ENCODE assay signal across 17 mouse cellular contexts in the genomic region with DNA sequence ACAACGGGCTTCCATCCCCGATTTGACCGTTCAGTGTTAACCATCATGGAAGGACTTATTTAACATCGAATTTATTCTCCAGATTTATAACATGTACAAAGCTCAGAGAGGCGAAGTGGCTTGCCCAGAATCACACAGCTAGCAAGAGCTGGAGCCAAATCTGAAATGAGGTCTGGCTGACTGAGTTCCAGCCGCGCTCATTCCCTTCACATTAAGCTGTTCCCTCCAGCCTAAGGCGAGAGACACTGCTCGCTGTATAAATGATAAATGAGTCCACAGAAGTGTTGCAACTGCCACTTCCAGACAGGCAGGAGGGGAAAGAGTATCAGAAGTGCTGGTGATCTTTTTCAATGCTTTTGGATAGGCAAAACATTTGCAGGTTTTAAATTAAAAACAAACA.
A peak's percentile ranks its signal among the peaks of the same experiment; 100 is the strongest.
DNase-seq lines count a peak whose midpoint lies in the region; ATAC-seq and TF ChIP-seq lines count a peak whose summit lies in the region.
"Had no signal": no experiment of that assay in that cellular context is flagged by ENCODE, and none has a peak within 500 bp of the region (broad histone marks: within the 10 kb centered on the region; RNA-seq: fewer than 3 reads in every experiment).

No protein-coding gene starts in this region.

- no peaks in the 10 kb centered on the region for H3K9me3 ChIP-seq in kidney, embryonic 14.5 days (ENCODE audit: control insufficient read depth, low read length)
- H3K9me3 ChIP-seq in limb, embryonic 14.5 days (ENCODE audit: control insufficient read depth, low read length): no peaks in the 10 kb centered on the region
- H3K9me3 ChIP-seq: forebrain, embryonic 15.5 days; intestine, embryonic 15.5 days; lung, embryonic 15.5 days had no signal

- H3K9ac ChIP-seq in kidney, embryonic 14.5 days (ENCODE audit: low read depth, low read length): no peak overlapping the region
- H3K9ac ChIP-seq in limb, embryonic 14.5 days (ENCODE audit: low read depth, low read length, severe bottlenecking): no peak overlapping the region
- H3K9ac ChIP-seq: forebrain, embryonic 15.5 days; intestine, embryonic 15.5 days; lung, embryonic 15.5 days had no signal

- no peaks in the 10 kb centered on the region for H3K27me3 ChIP-seq in kidney, embryonic 14.5 days (ENCODE audit: control insufficient read depth, insufficient read depth, low read length)
- no peaks in the 10 kb centered on the region for H3K27me3 ChIP-seq in limb, embryonic 14.5 days (ENCODE audit: control insufficient read depth, insufficient read depth, low read length)
- H3K27me3 ChIP-seq: forebrain, embryonic 15.5 days; intestine, embryonic 15.5 days; lung, embryonic 15.5 days had no signal

- no peak overlapping the region for H3K4me3 ChIP-seq in kidney, embryonic 14.5 days (ENCODE audit: low read length)
- H3K4me3 ChIP-seq in limb, embryonic 14.5 days (replicated peaks; ENCODE audit: low read length): no peak overlapping the region
- H3K4me3 ChIP-seq: forebrain, embryonic 15.5 days; intestine, embryonic 15.5 days; lung, embryonic 15.5 days had no signal

- no peak overlapping the region for H3K27ac ChIP-seq in kidney, embryonic 14.5 days (ENCODE audit: low read depth, low read length)
- no peak overlapping the region for H3K27ac ChIP-seq in limb, embryonic 14.5 days (replicated peaks; ENCODE audit: low read depth, low read length)
- H3K27ac ChIP-seq: forebrain, embryonic 15.5 days; intestine, embryonic 15.5 days; kidney, postnatal 0 days; lung, embryonic 15.5 days had no signal

- H3K36me3 ChIP-seq in kidney, embryonic 14.5 days (ENCODE audit: control insufficient read depth, insufficient read depth, low read length): no peaks in the 10 kb centered on the region
- no peaks in the 10 kb centered on the region for H3K36me3 ChIP-seq in limb, embryonic 14.5 days (ENCODE audit: control insufficient read depth, insufficient read depth, low read length)
- H3K36me3 ChIP-seq: forebrain, embryonic 15.5 days; intestine, embryonic 15.5 days; lung, embryonic 15.5 days had no signal

- TF ChIP-seq POLR2A in limb, embryonic 14.5 days (IDR thresholded peaks at IDR 0.05; ENCODE audit: borderline replicate concordance, extremely low read depth, insufficient read depth, insufficient read length): no peak

- ATAC-seq in kidney, embryonic 14.5 days (ENCODE audit: low FRiP score, low TSS enrichment): no peak
- no peak for ATAC-seq in limb, embryonic 14.5 days (ENCODE audit: low FRiP score, low read depth)
- ATAC-seq in megakaryocyte progenitor cell, adult 5-6 weeks (replicated peaks; ENCODE audit: poor library complexity): no peak
- ATAC-seq: intestine, embryonic 15.5 days had no signal

- 49% methylated on average over 9 of the region's 9 CpGs for WGBS in kidney, embryonic 14.5 days
- 53% methylated on average over 9 of the region's 9 CpGs for WGBS in limb, embryonic 14.5 days

- no peaks in the 10 kb centered on the region for H3K4me1 ChIP-seq in kidney, embryonic 14.5 days (ENCODE audit: control insufficient read depth, insufficient read depth, low read length)
- H3K4me1 ChIP-seq in limb, embryonic 14.5 days (ENCODE audit: control insufficient read depth, insufficient read depth, low read length): peaks cover 5% of the 10 kb centered on the region; the same call in 1 of the 2 replicates

- no peak overlapping the region for H3K4me2 ChIP-seq in kidney, embryonic 14.5 days (replicated peaks; ENCODE audit: low read depth, low read length)
- H3K4me2 ChIP-seq in limb, embryonic 14.5 days (replicated peaks; ENCODE audit: low read depth, low read length, severe bottlenecking): no peak overlapping the region
- H3K4me2 ChIP-seq: forebrain, embryonic 15.5 days; intestine, embryonic 15.5 days; lung, embryonic 15.5 days had no signal

- DNase-seq in cerebellum, postnatal 14 days: peak; percentile 36 to 54
- DNase-seq in cerebellum, adult 11 months: no peak
- DNase-seq in kidney, postnatal 14 days: peak; percentile 8
- peak; percentile 68 for DNase-seq in adipocyte (ENCODE audit: low spot score)
- peak; percentile 23 for DNase-seq in limb, embryonic 14.5 days (ENCODE audit: low spot score)
- DNase-seq: B cell, adult 2 months; gastrocnemius, postnatal 10 days; heart, postnatal 14 days; liver; right cerebral cortex, postnatal 25 days; thymus, postnatal 36 days had no signal
